Mouse (Mus musculus): Measurements from ENCODE around the gene Sult5a1.

The Sult5a1 gene

GRCm38 (mm10) chr8:123135406-123135805 lies 22.7 kb downstream of the Sult5a1 start:
- peak in 1 of 2 experiments; percentile 43 for DNase-seq (ENCODE audit: low spot score in 2 of 2)

GRCm38 (mm10) chr8:123134149-123134713 lies 23.9 kb downstream of the Sult5a1 start:
- DNase-seq (ENCODE audit: low spot score in 2 of 2) = no peak

GRCm38 (mm10) chr8:123132953-123133352 lies 25.2 kb downstream of the Sult5a1 start:
- no peak for DNase-seq (ENCODE audit: low spot score in 2 of 2)

GRCm38 (mm10) chr8:123131041-123131440 lies 27.1 kb downstream of the Sult5a1 start:
- DNase-seq (ENCODE audit: low spot score in 2 of 2) = no peak

GRCm38 (mm10) chr8:123126193-123126816 lies 31.8 kb downstream of the Sult5a1 start:
- no peak for DNase-seq (ENCODE audit: low spot score in 2 of 2)

GRCm38 (mm10) chr8:123122670-123123069 lies 35.4 kb downstream of the Sult5a1 start:
- DNase-seq (ENCODE audit: low spot score in 2 of 2) = no peak

- no peak for DNase-seq (ENCODE audit: low spot score in 2 of 2)
Observed at GRCm38 (mm10) chr8:123122059-123122458, 36.1 kb downstream of the Sult5a1 start.

- no peak for DNase-seq (ENCODE audit: low spot score in 2 of 2)
Observed at GRCm38 (mm10) chr8:123117744-123118143, 40.4 kb downstream of the Sult5a1 start.

GRCm38 (mm10) chr8:123117127-123117731 lies 40.9 kb downstream of the Sult5a1 start, which contains the start of gene Cpne7:
Cpne7 (plus strand) TSS chr8:123117374.
- DNase-seq (ENCODE audit: low spot score in 2 of 2) = no peak

GRCm38 (mm10) chr8:123114644-123115043 lies 43.5 kb downstream of the Sult5a1 start:
- DNase-seq (ENCODE audit: low spot score in 2 of 2) = no peak

GRCm38 (mm10) chr8:123113908-123114469 lies 44.1 kb downstream of the Sult5a1 start:
- DNase-seq (ENCODE audit: low spot score in 2 of 2) = no peak

GRCm38 (mm10) chr8:123112892-123113291 lies 45.2 kb downstream of the Sult5a1 start:
- no peak for DNase-seq (ENCODE audit: low spot score in 2 of 2)

GRCm38 (mm10) chr8:123110649-123111048 lies 47.5 kb downstream of the Sult5a1 start:
- DNase-seq (ENCODE audit: low spot score in 2 of 2) = no peak

GRCm38 (mm10) chr8:123108953-123109352 lies 49.2 kb downstream of the Sult5a1 start:
- no peak for DNase-seq (ENCODE audit: low spot score in 2 of 2)

- no peak for DNase-seq (ENCODE audit: low spot score in 2 of 2)
Observed at GRCm38 (mm10) chr8:123108010-123108409, 50.1 kb downstream of the Sult5a1 start.

GRCm38 (mm10) chr8:123106531-123106930 lies 51.6 kb downstream of the Sult5a1 start:
- DNase-seq (ENCODE audit: low spot score in 2 of 2) = no peak

GRCm38 (mm10) chr8:123105553-123106326 lies 52.4 kb downstream of the Sult5a1 start:
- no peak for DNase-seq (ENCODE audit: low spot score in 2 of 2)

- DNase-seq (ENCODE audit: low spot score in 2 of 2) = no peak
Observed at GRCm38 (mm10) chr8:123104046-123104767, 53.9 kb downstream of the Sult5a1 start.

- DNase-seq (ENCODE audit: low spot score in 2 of 2) = no peak
Observed at GRCm38 (mm10) chr8:123103285-123103684, 54.8 kb downstream of the Sult5a1 start.

- DNase-seq (ENCODE audit: low spot score in 2 of 2) = peak in 1 of 2 experiments; percentile 16
Observed at GRCm38 (mm10) chr8:123102855-123103254, 55.3 kb downstream of the Sult5a1 start.

All from right cerebral cortex, adult 2 months (tissue).